15 mouse cellular contexts compared by ENCODE assay signal in the genomic region with DNA sequence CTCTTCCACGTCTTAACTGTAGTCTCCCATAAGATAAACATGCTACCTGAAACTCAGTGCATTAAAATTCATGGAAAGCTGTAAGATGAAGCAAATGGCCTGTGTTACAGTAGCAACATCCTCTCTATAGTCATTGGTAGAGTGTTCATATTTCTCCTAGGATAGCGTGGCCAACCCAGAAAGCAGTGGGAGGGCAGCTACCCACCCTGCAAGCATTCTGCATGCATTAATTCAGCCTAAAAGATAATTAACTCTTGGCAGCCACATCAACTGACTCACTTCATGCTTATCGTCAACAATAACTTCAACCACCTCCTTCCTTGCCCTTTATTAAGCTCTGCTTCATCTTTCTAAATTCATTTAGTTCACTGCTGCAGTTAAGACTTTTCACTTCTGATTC. TPM values are rescaled to one million over a fixed set of nuclear protein-coding genes. Genes with fewer than 3 reads are reported as not detected.
"Had no signal": no experiment of that assay in that cellular context is flagged by ENCODE, and none has a peak within 500 bp of the region (broad histone marks: within the 10 kb centered on the region; RNA-seq: fewer than 3 reads in every experiment).

No protein-coding gene starts in this region.

- ATAC-seq: liver, postnatal 0 days; lung, postnatal 0 days; midbrain, embryonic 13.5 days; midbrain, embryonic 15.5 days had no signal

- DNase-seq: liver, postnatal 0 days; lung, adult 2 months; lung, postnatal 14 days; lung, postnatal 36 days; right cerebral cortex, postnatal 14 days; thymus, adult 2 months; thymus, postnatal 25 days; thymus, postnatal 4 days had no signal

RNA-seq across cellular contexts. Expression of a gene that starts 45.9 kb away (rescaled TPM):
- total RNA-seq: megakaryocyte progenitor cell, adult 5-6 weeks; monocyte, adult 5-6 weeks had no signal

RNA-seq across cellular contexts. Expression of a gene that starts 50.8 kb away (rescaled TPM):
- total RNA-seq: megakaryocyte progenitor cell, adult 5-6 weeks; midbrain, postnatal 0 days; monocyte, adult 5-6 weeks; neutrophil, adult 5-6 weeks had no signal
